ENCODE assay signal across 1 mouse cellular context in genomic region chr2:173027169-173027823, GRCm38 (mm10).
TF ChIP-seq lines count a peak whose summit lies in the region.

No protein-coding gene starts in this region.

TF ChIP-seq in CH12.LX, 34 proteins besides CTCF, POLR2A, EP300 and RAD21 (continued from another document):
- no peak for TF ChIP-seq ZNF384 (IDR thresholded peaks at IDR 0.05; ENCODE audit: low read depth, low read length)
- no peak for TF ChIP-seq HCFC1 (IDR thresholded peaks at IDR 0.05; ENCODE audit: low read depth, low read length)
- no peak for TF ChIP-seq MAZ (IDR thresholded peaks at IDR 0.05; ENCODE audit: low read depth, low read length)
- TF ChIP-seq MEF2A (IDR thresholded peaks at IDR 0.05; ENCODE audit: borderline replicate concordance, low read depth, low read length) = no peak
- TF ChIP-seq USF1 (IDR thresholded peaks at IDR 0.05; ENCODE audit: low read depth, low read length) = no peak
- TF ChIP-seq RCOR1 (conservative IDR thresholded peaks at IDR 0.05; ENCODE audit: low read depth, low read length) = no peak
- TF ChIP-seq IRF4 (IDR thresholded peaks at IDR 0.05; ENCODE audit: low read depth, low read length) = no peak
- no peak for TF ChIP-seq TCF12 (IDR thresholded peaks at IDR 0.05; ENCODE audit: low read depth, low read length)
- no peak for TF ChIP-seq USF2 (conservative IDR thresholded peaks at IDR 0.05; ENCODE audit: low read depth, low read length)
- TF ChIP-seq ETS1 (conservative IDR thresholded peaks at IDR 0.05; ENCODE audit: low read depth, low read length) = no peak
- no peak for TF ChIP-seq ZMIZ1 (IDR thresholded peaks at IDR 0.05; ENCODE audit: low read depth, low read length)
- TF ChIP-seq ZKSCAN1 (IDR thresholded peaks at IDR 0.05; ENCODE audit: borderline replicate concordance, low read depth, low read length) = no peak
